Comparison of ENCODE assay signal across 8 mouse cellular contexts in genomic region chr3:89182531-89183057, GRCm38 (mm10). TPM values are rescaled to one million over a fixed set of nuclear protein-coding genes. Genes with fewer than 3 reads are reported as not detected.
DNase-seq lines count a peak whose midpoint lies in the region; ATAC-seq and TF ChIP-seq lines count a peak whose summit lies in the region.
"Had no signal": no experiment of that assay in that cellular context is flagged by ENCODE, and none has a peak within 500 bp of the region (broad histone marks: within the 10 kb centered on the region; RNA-seq: fewer than 3 reads in every experiment).

No protein-coding gene starts in this region.

- H3K27ac ChIP-seq in thymus, adult 2 months (ENCODE audit: control insufficient read depth, insufficient read depth, low read length) = peak overlapping the region; percentile 12; the same call in 1 of the 2 replicates
- H3K27ac ChIP-seq in forebrain, embryonic 14.5 days (ENCODE audit: low read depth, low read length) = peak overlapping the region; percentile 89; the same call in 1 of the 2 replicates
- peak overlapping the region; percentile 20; the same call in 1 of the 2 replicates for H3K27ac ChIP-seq in liver, embryonic 14.5 days

- peaks cover 11% of the 10 kb centered on the region; the same call in 1 of the 2 replicates for H3K36me3 ChIP-seq in thymus, adult 2 months (ENCODE audit: control insufficient read depth, insufficient read depth, low read length)
- peaks cover 38% of the 10 kb centered on the region for H3K36me3 ChIP-seq in forebrain, embryonic 14.5 days (ENCODE audit: control insufficient read depth, insufficient read depth, low read length)
- H3K36me3 ChIP-seq in liver, embryonic 14.5 days (replicated peaks; ENCODE audit: control insufficient read depth, insufficient read depth, low read depth) = peaks cover 19% of the 10 kb centered on the region

- no peak for DNase-seq in thymus, adult 2 months
- no peak for DNase-seq in thymus, postnatal 10 days (ENCODE audit: low spot score in 2 of 2)
- no peak for DNase-seq in forebrain, embryonic 14.5 days (ENCODE audit: low spot score)
- DNase-seq in liver, embryonic 14.5 days (ENCODE audit: low read depth in 3 of 3, low spot score in 3 of 3) = no peak
- no peak for DNase-seq in testis, postnatal 14 days (ENCODE audit: low spot score)
- no peak for DNase-seq in adrenal gland, postnatal 10 days
- no peak for DNase-seq in cerebellum, postnatal 14 days

- H3K4me3 ChIP-seq in thymus, adult 2 months (ENCODE audit: control insufficient read depth, insufficient read depth, low read length) = 0 out of 2 replicates have a peak overlapping the region, but pooled peaks have one; percentile 62
- peak overlapping the region; percentile 58 for H3K4me3 ChIP-seq in forebrain, embryonic 14.5 days (ENCODE audit: low read depth, low read length)
- peak overlapping the region in 1 of 2 experiments; percentile 44; a peak in 2 of 4 replicates for H3K4me3 ChIP-seq in liver, embryonic 14.5 days (ENCODE audit: insufficient read depth in 1 of 2, low read depth in 2 of 2, low read length in 2 of 2)

- peaks cover 59% of the 10 kb centered on the region for H3K4me1 ChIP-seq in thymus, adult 2 months (replicated peaks; ENCODE audit: control insufficient read depth, insufficient read depth, low read length)
- H3K4me1 ChIP-seq in forebrain, embryonic 14.5 days (ENCODE audit: control insufficient read depth, insufficient read depth, low read length) = peaks cover 16% of the 10 kb centered on the region
- H3K4me1 ChIP-seq in liver, embryonic 14.5 days (replicated peaks; ENCODE audit: control insufficient read depth in 2 of 2, insufficient read depth in 2 of 2, low read length in 1 of 2) = peaks cover 12 to 15% of the 10 kb centered on the region in 2 experiments

- peak overlapping the region; percentile 89; the same call in 1 of the 2 replicates for H3K9ac ChIP-seq in forebrain, embryonic 14.5 days (ENCODE audit: low read length)
- no peak overlapping the region for H3K9ac ChIP-seq in liver, embryonic 14.5 days (replicated peaks)

- no peak for TF ChIP-seq CTCF in thymus, adult 2 months (IDR thresholded peaks at IDR 0.05; ENCODE audit: borderline replicate concordance, control insufficient read depth, extremely low read depth, insufficient read depth, low read length, poor library complexity)
- no peak for TF ChIP-seq CTCF in liver, embryonic 14.5 days (IDR thresholded peaks at IDR 0.05; ENCODE audit: low read depth)

- H3K9me3 ChIP-seq in forebrain, embryonic 14.5 days (replicated peaks; ENCODE audit: control insufficient read depth, low read length) = no peaks in the 10 kb centered on the region
- no peaks in the 10 kb centered on the region for H3K9me3 ChIP-seq in liver, embryonic 14.5 days (ENCODE audit: control insufficient read depth, low read length)

- H3K4me2 ChIP-seq in forebrain, embryonic 14.5 days (ENCODE audit: low read length) = peak overlapping the region; percentile 91
- peak overlapping the region; percentile 63 for H3K4me2 ChIP-seq in liver, embryonic 14.5 days (ENCODE audit: low read depth)

- TF ChIP-seq POLR2A in thymus, adult 2 months (IDR thresholded peaks at IDR 0.05; ENCODE audit: control insufficient read depth, extremely low read depth, insufficient read depth, low read length, poor library complexity) = no peak

- WGBS in thymus, adult 2 months = 23% methylated on average over 7 of the region's 7 CpGs
- 50% methylated on average over 7 of the region's 7 CpGs for WGBS in forebrain, embryonic 14.5 days
- WGBS in liver, embryonic 14.5 days (ENCODE audit: insufficient replicate concordance) = 24% methylated on average over 7 of the region's 7 CpGs

- ATAC-seq in forebrain, embryonic 14.5 days = no peak
- ATAC-seq in liver, embryonic 14.5 days (ENCODE audit: insufficient read depth) = no peak

- TF ChIP-seq EP300 in liver, embryonic 14.5 days (IDR thresholded peaks at IDR 0.05; ENCODE audit: low read depth) = no peak

- H3K27me3 ChIP-seq in thymus, adult 2 months (ENCODE audit: control insufficient read depth, insufficient read depth, low read length) = no peaks in the 10 kb centered on the region
- no peaks in the 10 kb centered on the region for H3K27me3 ChIP-seq in forebrain, embryonic 14.5 days (replicated peaks; ENCODE audit: control insufficient read depth, insufficient read depth, low read length)
- H3K27me3 ChIP-seq in liver, embryonic 14.5 days (ENCODE audit: control insufficient read depth, insufficient read depth, low read length) = no peaks in the 10 kb centered on the region

RNA-seq across cellular contexts. Expression of gene Fam189b, which starts 0.3 kb away (rescaled TPM):
- 250 and 278 TPM in 2 replicates for polyA plus RNA-seq in thymus, adult 2 months (2012; rRNA removed)
- polyA plus RNA-seq in forebrain, embryonic 14.5 days (2014; fragmentation: Nextera tagmentation; extraction: Ambion mirVana) = 14.7 and 21.7 TPM in 2 replicates
- polyA plus RNA-seq in liver, embryonic 14.5 days (2012; rRNA removed) = 3.6 and 3.9 TPM in 2 replicates
- polyA plus RNA-seq in liver, embryonic 14.5 days (2014; fragmentation: Nextera tagmentation; extraction: Ambion mirVana) = 1.7 and 2.6 TPM in 2 replicates
- 10 to 100 TPM; 16.2 to 24.8 TPM for total RNA-seq in adrenal gland, postnatal 10 days (2021)

RNA-seq across cellular contexts. Expression of gene Scamp3, which starts 5.3 kb away (rescaled TPM):
- 240 and 251 TPM in 2 replicates for polyA plus RNA-seq in thymus, adult 2 months (2012; rRNA removed)
- polyA plus RNA-seq in forebrain, embryonic 14.5 days (2014; fragmentation: Nextera tagmentation; extraction: Ambion mirVana) = 90.5 and 104 TPM in 2 replicates
- polyA plus RNA-seq in liver, embryonic 14.5 days (2012; rRNA removed) = 35.3 and 46.3 TPM in 2 replicates
- polyA plus RNA-seq in liver, embryonic 14.5 days (2014; fragmentation: Nextera tagmentation; extraction: Ambion mirVana) = 41.0 and 44.2 TPM in 2 replicates
- total RNA-seq in adrenal gland, postnatal 10 days (2021) = 10 to 100 TPM; 67.9 to 72.7 TPM

RNA-seq across cellular contexts. Expression of gene Clk2, which starts 18.0 kb away (rescaled TPM):
- 117 and 126 TPM in 2 replicates for polyA plus RNA-seq in thymus, adult 2 months (2012; rRNA removed)
- polyA plus RNA-seq in forebrain, embryonic 14.5 days (2014; fragmentation: Nextera tagmentation; extraction: Ambion mirVana) = 17.0 and 17.9 TPM in 2 replicates
- polyA plus RNA-seq in liver, embryonic 14.5 days (2012; rRNA removed) = 26.1 and 28.8 TPM in 2 replicates
- polyA plus RNA-seq in liver, embryonic 14.5 days (2014; fragmentation: Nextera tagmentation; extraction: Ambion mirVana) = 6.7 and 7.2 TPM in 2 replicates
- total RNA-seq in adrenal gland, postnatal 10 days (2021) = 10 to 100 TPM; 42.0 to 65.6 TPM

RNA-seq across cellular contexts. Expression of gene Gba, which starts 20.1 kb away (rescaled TPM):
- 98.8 and 117 TPM in 2 replicates for polyA plus RNA-seq in thymus, adult 2 months (2012; rRNA removed)
- 45.6 and 47.9 TPM in 2 replicates for polyA plus RNA-seq in forebrain, embryonic 14.5 days (2014; fragmentation: Nextera tagmentation; extraction: Ambion mirVana)
- 16.5 and 19.9 TPM in 2 replicates for polyA plus RNA-seq in liver, embryonic 14.5 days (2012; rRNA removed)
- 20.7 and 21.2 TPM in 2 replicates for polyA plus RNA-seq in liver, embryonic 14.5 days (2014; fragmentation: Nextera tagmentation; extraction: Ambion mirVana)
- total RNA-seq in adrenal gland, postnatal 10 days (2021) = 10 to 100 TPM; 47.8 to 48.1 TPM

RNA-seq across cellular contexts. Expression of gene Hcn3, which starts 22.6 kb away (rescaled TPM):
- polyA plus RNA-seq in thymus, adult 2 months (2012; rRNA removed) = 15.9 and 18.1 TPM in 2 replicates
- polyA plus RNA-seq in forebrain, embryonic 14.5 days (2014; fragmentation: Nextera tagmentation; extraction: Ambion mirVana) = 9.4 and 13.0 TPM in 2 replicates
- polyA plus RNA-seq in liver, embryonic 14.5 days (2012; rRNA removed) = 0.23 and 0.31 TPM in 2 replicates
- polyA plus RNA-seq in liver, embryonic 14.5 days (2014; fragmentation: Nextera tagmentation; extraction: Ambion mirVana) = 0.55 and 0.56 TPM in 2 replicates
- total RNA-seq in adrenal gland, postnatal 10 days (2021) = 1 to 10 TPM; 2.2 to 5.7 TPM
- total RNA-seq: monocyte, adult 5-6 weeks had no signal

Comparison
In these comparisons a context has a peak if more than half of its experiments do, and no peak if none do; other contexts are left out.
1. H3K27ac ChIP-seq: peak in every context shown above with its lines; median percentile 89 in forebrain, embryonic 14.5 days; 20 in liver, embryonic 14.5 days; 12 in thymus, adult 2 months.
2. RNA of gene Fam189b, which starts 0.3 kb away (polyA plus RNA-seq): 250 to 278 TPM in thymus, adult 2 months; 14.7 to 21.7 TPM in forebrain, embryonic 14.5 days and 1.7 to 3.9 TPM in liver, embryonic 14.5 days; every median in the first group is over 10 times any median in the second.